Mouse (Mus musculus): ENCODE data around the gene Doc2a.

DNA sequence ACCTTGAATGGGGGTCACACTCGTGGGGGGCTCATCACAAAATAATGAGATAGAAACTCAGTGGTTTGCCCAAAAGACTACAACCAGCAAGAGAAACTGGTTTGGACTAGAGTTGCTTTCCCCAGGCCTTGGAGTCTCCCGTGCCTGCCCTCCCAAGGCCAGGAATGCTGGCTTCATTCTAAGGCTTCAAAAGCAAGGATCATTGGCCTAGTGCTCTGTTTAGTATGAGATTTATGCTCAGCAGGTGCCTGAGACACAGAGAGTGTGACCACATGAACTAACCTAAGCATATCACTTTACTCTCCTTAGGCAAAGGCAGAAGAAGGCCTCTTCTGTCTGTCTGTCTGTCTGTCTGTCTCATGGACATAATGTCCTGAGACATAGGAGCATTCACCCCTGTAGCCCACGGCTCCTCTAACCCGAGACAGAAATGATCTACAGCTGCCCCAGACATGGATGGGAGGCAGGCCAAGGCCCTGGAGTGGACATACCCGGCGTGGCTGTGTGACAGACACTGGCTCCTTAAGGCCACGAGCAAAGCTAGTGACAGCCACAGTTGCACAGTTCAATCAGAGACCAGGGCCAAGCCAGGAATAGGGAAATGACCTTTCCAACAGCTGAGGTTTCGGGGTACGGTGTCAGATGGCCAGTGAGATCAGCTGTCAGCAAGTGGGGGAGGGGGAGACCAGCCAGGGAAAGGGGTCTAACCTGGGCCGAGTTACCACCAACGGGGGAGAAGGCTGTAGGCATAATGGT lies 44.9 kb upstream of the Doc2a start:
- TF ChIP-seq ZNF384 (IDR thresholded peaks at IDR 0.05; ENCODE audit: low read depth, low read length): no peak
- no peak for TF ChIP-seq HCFC1 (IDR thresholded peaks at IDR 0.05; ENCODE audit: borderline replicate concordance, insufficient read depth, low read length)
